Mouse (Mus musculus): ENCODE data around the gene Stpg3.

DNA sequence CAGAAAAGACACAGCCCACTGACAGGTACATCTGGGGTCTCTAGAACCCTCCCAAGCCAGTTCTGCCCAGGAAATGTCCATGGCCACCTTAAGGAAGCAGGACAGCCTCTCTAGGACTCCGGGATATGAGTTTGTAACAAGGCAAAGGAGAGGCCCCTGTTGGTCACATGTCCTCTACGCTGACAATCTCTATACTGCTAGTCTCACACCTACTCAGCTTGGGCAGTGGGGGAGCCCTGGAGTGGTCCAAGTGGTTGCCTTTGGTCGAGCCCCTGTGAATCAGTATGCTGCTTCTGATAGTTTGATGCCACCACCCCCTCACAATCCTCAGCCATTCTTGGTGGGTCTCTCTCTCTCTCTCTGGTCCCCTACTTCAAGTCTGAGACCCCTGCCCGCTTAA is 47.0 kb downstream of the Stpg3 start:
- TF ChIP-seq CTCF (IDR thresholded peaks at IDR 0.05; ENCODE audit: control insufficient read depth, insufficient read depth, low read length), result no peak
- TF ChIP-seq POLR2A (IDR thresholded peaks at IDR 0.05; ENCODE audit: borderline replicate concordance, control insufficient read depth, low read depth, low read length), result no peak
